Mouse (Mus musculus) left cerebral cortex, adult 18-20 months (tissue): ENCODE measurements around the gene Rad23b. TPM values are rescaled to one million over a fixed set of nuclear protein-coding genes. Genes with fewer than 3 reads are reported as not detected.
"Not testable (repeated sequence)": the region's sequence is repeated elsewhere in the genome, so short reads cannot be mapped to it uniquely, and the experiment has no call there.

ENCODE experiments used
- DNase-seq, 2 experiments: peaks; one replicate each; pipeline ENCODE4 v3.0.0; 2021 to 2022; ENCODE audit warnings: low spot score in 2 of 2, mixed read lengths in 1 of 2
- total RNA-seq, 2 experiments: library from RNA; stranded (reverse); gene quantifications; 2 replicates each; pipeline ENCODE4 v1.2.3; 2021

Rad23b gene
- total RNA-seq, 2 experiments from 2014 or later = 196 to 198 TPM

DNA sequence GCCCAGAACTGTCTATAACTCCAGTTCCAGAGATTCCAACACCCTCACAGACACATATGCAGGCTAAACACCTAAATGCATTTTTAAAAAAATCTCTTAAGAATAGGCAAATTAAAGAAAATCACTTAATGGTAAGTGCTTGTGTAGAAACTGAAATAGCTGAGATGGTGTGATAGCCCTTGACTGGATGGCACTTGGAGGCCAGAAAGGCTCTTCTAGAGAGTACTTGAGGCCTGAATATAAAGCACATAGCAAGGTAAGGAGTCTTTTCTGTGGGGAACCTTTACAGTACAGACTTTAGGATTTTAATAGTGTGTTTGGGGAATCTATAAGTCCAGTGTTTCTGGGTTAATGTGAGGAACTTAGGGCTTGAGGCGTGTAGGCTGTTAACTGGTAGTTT, 4.2 kb downstream of the Rad23b start:
- no peak for DNase-seq

DNA sequence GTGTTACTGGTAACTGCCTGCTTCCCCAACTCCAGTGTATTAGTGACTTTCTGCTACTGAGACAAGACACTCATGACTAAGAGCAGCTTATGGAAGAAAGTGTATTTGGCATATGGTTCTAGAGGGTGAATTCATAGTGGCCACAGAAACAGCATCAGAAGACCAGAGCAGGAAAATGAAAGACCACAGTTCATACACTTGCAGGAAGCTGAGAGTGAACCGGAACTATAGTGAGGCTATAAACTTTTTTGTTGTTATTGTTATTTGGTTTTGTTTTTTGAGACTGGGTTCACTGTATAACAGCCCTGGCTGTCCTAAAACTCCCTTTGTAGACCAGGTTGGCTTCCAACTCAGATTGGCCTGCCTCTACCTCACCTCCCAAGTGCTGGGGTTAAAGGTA, 6.0 kb downstream of the Rad23b start:
- no peak for DNase-seq

DNA sequence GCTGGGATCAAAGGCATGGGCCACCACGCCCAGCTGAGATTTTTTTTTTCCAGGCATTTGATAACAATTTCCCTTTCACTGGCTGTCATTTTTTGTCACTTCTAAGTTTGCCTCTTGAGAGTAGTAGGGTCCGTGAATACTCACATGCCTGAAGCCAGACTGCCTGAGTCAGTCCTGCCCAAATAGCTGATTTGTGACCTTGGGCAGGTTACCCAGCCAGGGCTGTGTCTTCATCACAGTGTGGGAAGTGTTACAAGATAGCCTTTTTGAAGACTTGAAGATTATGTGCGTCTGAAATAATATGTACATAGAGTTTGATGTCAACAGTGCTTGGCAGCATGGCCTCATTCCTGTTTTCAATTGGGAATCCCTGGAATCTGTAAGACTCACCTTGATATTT, 6.9 kb downstream of the Rad23b start:
- no peak for DNase-seq

DNA sequence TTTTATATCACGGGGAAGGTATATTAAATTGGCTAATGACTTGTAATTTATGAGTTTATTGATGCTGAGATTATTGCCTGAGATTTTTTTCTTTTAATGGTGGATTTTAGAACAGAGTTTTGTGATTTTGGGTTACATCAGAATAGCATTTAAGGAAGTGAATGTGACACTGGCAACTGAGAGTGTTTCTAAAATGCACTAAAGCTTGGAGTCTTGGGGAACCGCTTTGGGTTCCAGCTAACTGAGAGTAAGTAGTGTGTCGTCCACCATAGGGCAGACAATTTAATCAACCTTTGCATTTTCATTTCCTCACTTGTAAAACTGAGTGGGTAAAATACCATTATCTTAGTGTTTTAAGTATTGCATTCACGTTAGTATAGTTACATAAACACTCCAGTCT, 14.0 kb downstream of the Rad23b start:
- no peak for DNase-seq

DNA sequence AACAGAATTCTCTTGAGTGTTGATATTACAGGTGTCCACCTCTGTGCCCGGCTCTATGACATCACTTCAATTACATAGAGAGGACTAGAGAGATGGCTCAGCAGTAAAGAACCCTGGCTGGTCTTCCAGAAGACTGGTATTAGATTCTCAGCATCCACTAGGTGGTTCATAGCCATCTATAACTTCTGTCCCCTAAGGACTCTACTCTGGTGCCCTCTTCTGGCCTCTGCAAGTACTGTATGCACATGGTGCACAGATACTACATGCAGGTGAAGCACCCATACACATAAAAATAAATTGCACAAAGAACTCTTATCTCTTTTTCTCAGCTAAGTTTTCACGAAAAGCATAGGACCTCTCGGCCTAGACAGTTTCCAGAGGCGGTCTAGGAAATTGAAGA, 14.5 kb downstream of the Rad23b start:
- DNase-seq = no peak

DNA sequence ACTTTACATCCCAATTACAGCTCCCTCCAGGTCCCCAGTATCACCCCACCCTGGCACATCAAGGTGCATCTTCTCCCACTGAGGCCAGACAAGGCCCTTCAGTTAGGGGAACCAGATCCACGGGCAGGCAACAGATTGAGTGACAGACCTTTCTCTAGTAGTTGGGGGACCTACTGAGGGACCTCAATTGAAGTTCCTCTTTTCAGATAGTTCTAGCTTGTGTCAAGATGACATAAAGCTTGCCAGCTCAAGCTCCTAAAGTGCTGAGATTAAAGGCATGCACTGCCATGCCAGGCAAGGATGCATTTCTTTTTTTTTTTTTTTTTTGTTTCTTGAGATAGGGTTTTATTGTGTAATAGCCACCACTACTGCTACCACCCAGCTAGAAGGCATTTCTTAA, 16.2 kb downstream of the Rad23b start:
- no peak for DNase-seq

DNA sequence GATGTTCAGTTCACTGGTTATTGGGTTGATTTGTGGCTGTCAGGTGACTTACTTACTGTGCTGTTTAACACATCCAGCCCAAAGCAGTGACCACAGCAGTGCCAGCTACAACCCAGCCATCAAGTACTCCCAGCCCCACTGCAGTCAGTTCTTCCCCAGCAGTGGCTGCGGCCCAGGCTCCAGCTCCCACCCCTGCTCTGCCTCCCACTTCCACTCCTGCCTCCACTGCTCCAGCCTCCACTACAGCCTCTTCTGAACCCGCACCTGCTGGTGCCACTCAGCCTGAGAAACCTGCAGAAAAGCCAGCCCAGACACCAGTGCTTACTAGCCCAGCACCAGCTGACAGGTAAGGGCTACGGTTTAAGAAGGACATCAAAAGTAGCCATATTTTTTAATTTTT, 20.3 kb downstream of the Rad23b start:
- DNase-seq = no peak

DNA sequence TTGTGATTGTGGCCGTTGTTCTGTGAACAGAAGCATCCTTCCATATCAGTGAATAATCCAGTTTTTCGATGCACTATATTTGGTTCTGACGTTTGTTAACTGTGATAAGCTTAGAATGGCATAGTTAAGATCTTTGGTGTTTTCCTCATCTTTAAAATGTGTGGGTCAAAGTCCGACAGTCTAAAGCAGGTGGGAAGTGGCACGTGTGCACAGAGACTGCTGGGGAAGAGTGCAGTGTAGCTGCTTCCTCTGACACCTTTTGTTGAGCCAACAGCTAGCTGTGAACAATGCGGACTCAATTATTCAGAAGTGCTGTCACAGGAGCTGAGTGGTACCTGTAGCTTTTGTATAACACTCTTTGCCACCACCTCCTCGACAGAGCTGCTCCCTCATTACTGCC, 21.5 kb downstream of the Rad23b start:
- no peak for DNase-seq

DNA sequence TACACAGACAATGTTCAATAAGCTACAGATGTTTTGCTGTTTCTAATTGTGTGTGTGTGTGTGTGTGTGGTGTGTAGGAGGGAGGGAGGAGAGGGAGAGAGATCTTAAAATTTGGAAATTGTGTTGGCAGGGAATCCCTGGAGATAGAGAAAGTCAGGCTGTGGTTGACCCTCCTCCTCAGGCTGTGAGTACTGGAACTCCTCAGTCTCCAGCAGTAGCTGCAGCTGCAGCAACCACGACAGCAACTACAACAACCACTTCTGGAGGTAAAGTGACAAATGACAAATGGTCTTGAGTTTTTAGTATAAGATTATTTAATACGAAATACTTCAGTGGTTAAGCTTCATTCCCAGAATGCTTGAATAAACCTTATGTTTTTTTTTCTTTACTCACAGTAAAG, 32.5 kb downstream of the Rad23b start:
- no peak for DNase-seq

DNA sequence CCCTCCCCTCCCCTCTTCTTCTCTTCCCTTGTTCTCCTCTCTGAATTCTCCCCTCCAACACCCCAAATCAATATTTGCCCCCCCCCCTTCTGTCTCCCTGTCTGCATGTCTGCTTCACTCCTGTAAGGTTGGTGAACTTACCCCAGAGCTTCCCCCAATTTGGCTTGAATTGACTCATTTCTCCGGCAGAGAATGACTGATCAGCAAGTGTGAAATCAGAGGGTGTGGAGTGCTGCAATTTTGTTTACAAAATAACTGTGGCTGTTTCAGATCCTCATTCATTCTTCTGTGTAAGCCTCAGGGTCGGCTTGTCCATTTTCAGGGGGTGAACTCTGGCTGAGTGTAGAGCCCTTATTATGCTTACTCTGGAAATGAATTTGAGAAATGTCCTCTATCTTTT, 36.9 kb downstream of the Rad23b start:
- DNase-seq = no peak

DNA sequence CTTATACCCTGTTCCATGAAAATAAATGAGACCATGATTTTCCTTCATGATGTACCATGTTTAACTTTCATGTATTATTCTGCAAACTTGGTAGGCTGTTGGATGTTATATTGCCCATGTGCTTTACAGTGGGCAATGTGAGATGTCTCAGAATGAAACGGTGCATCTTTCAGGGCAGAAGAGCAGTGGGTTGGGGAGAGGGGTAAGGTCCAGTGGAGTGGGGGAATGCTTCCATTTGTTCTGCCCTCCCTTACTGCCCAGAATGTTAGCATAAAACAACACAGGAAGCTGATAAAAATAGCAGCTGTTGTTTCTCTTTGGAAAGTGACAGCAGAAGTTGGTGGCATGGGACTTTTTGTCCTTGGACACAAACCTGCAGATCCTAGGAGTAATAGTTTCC, 41.6 kb downstream of the Rad23b start:
- no peak for DNase-seq

DNA sequence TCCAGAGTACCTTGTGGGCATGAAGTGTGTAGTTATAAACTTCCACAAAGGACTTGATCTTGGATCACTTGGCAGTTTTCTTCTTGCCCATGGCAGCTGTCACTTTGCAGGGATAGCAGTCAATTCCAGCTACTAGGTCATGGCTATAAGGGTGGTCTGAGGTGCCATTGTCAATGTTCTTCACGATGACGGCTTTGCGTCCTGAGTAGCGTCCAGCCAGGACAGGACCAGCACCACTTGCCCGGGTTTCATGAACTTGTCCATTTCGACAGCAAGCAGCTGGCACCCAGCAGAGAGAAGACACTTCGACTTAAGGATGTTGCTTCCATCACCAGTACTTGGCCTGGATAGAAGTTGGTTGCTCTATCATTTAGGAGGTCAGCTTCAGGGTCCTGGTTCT, 42.6 kb downstream of the Rad23b start:
- no peak for DNase-seq

DNA sequence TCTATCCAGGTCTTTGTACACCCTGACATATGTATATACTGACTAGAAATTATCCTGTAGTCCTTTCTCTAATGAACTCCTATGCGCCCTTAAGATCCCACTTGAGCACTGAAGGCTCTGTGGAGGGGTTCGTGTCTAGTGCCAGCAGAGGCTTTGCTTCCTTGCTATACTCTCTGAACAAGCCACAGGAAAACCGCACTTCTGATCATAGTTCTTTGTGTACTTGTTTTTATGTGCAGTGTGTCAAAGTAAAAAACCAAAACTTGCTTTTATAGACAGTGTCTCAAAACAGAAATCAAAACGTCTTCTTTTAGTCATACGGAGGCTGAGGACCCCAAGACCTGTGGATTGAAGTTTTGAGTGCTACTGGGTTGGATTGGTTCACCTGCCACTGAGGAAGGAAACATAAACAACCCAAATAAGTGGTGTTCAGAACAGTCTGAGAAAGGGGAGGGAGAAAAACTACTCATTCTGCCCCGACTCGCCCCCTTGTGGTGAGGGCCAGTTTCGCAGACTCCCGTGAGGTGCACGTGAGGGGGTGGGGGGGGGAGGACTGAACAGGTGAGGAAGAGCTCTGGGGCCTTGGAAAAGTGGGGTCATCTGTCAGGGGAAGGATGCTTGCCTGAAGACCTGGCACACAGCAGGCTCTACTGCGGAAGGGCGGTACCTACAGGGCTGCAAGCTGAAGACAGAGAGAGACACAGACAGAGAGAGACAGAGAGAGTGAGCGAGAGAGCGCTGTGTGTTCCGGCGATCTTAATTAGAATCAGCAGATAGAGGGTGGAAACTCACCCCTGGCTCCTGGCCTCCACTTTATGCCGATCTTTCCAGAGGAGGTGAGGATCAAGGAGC, 48.3 kb downstream of the Rad23b start:
- peak in 1 of 2 experiments; percentile 43 for DNase-seq

DNA sequence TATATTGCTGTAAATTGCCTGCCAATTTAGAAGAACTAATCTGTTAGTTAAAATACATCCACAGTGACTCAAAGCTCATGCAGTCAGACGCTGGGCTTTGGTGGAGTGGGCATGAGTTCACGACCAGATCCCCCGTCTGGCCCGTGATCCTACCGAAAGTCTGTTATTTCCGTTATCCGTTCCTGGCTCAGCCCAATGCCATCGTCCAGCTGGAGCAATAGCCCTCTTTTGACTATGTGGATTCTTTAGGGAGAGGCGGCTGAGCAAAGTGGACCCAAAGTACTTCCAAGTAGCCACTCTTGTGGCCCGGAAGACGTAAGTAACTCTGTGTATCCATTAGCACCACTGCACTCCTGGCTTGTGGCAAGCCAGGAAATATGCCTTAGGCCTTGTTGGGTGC, 49.1 kb downstream of the Rad23b start:
- no peak for DNase-seq

DNA sequence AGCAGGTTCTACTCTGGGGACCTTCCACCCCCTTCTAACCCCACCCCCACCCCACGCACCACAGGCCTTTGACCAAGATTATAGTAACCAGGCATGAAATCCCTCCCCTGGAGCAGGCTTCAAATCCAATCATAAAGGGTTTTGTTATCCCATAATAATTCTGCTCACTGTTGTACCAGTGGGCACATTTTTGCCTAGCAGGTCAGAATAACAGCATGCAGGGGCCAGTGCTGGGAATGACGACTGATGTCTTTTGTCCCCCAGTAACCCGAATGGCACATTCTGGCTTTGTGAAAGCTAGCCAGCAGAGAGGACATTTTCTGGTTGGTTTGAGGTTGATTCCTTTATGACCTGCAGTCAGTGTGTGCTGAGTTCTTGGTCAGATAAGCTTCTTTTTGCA, 55.5 kb downstream of the Rad23b start:
- no peak for DNase-seq

DNA sequence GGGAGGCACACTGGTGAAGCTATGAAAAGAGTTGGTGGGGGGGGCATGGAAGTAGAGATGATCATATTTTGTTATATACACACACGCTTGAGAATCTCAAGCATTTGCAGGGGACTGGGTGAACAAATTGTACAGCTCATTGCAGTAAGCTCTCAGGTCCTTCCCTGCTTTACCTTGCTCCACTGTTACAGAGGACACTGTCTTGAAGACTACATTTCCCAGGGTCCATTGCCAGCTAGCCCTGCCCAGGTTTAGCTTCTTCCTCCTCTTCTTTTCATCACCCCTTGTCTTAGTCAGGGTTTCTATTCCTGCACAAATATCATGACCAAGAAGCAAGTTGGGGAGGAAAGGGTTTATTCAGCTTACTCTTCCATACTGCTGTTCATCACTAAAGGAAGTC, 56.7 kb downstream of the Rad23b start:
- DNase-seq = no peak

DNA sequence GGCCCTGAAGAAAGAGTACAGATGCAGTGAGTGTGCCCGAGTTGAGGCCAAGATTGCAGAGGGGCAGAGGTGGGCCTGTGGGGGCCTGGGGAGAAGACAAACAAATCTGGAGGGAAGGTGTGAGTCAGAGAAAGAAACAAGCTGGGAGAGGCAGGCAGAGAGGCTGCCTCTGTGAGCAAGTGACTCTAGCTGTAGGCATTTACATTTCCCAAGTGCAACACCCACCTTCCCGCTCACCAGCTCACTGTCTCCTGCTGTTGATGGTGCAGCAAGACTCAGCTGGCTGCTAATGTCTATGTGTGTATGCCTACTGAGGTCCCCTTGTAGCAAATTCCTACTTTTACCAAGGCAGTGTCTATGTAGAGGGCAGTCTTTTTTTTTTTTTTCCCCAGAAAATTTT, 58.2 kb downstream of the Rad23b start:
- peak; percentile 30 to 53 for DNase-seq

DNA sequence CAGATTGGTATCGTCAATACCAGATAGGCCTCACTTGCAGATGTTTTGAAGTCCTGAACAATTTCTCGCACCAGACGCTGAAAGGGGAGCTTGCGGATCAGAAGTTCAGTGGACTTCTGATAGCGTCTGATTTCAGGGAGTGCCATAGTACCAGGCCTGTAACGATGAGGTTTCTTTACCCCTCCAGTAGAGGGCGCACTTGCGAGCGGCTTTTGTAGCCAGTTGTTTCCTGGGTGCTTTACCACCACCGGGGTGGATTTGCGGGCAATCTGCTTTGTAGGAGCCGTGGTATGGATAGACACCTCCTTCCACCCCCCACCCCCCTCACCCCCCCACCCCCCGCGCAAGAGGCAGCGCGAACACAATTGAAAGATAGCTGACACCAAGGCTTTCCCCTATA, 59.2 kb downstream of the Rad23b start:
- DNase-seq = no peak

DNA sequence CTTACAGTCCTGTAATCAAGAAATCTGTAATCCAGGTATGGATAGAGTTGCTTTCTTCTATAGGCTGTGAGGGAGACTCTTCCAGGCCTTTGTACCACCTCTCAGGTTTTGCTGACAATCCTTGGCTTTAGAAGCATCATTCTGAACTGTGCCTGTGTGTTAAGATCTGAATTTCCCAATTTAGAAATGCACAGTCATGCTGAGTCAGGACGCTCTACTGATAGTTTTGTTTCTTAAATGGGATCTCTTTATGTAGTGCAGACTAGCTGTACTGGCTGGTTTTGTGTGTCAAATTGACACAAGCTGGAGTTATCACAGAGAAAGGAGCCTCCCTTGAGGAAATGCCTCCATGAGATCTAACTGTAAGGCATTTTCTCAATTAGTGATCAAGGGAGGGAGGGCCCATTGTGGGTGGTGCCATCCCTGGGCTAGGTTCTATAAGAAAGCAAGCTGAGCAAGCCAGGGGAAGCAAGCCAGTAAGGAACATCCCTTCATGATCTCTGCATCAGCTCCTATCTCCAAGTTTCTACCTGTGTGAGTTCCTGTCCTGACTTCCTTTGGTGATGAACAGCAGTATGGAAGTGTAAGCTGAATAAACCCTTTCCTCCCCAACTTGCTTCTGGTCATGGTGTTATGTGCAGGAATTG, 59.9 kb downstream of the Rad23b start:
- not testable (repeated sequence) for DNase-seq

DNA sequence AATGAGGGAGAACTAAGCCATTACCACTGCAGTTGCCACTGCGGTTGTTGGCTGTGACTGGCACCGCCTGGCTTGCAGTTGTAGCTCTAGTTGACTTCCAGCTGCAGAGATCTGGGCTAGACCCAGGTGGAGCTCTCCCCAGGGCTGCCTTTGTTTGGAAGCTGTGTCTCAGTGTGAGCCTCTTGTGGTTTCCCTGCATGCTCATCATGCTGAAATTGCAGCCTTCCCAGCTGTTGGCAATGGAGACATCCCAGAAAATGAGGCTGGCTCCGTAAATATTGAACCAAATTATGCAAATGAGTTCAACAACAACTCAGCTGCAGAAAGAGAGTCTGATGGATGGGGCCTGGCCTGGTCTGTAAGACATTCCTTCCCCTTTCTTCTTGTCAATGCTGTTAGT, 66.0 kb downstream of the Rad23b start:
- no peak for DNase-seq

DNA sequence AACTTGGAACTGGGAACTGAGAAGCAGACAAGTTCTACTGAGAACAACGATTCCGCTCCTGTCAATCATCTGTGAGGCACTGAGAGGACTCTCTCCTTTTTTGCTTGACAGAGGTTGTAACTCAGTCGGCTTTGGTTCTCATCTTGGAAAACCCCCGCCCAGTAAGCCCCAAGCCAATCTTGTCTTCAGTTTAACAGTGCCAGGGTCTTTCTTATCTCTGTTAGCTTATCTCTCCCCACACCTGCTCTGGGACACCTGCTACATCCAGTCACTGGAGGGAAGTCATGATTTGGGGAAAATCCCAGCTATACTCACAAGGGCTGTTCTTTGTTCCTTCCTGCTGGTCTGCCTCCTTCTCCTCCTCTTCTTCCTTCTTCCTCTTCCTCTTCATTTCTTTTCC, 76.4 kb downstream of the Rad23b start:
- no peak for DNase-seq
